Mouse (Mus musculus) midbrain, embryonic 11.5 days (tissue): ENCODE data around the gene Gdf1. TPM values are rescaled to one million over a fixed set of nuclear protein-coding genes. Genes with fewer than 3 reads are reported as not detected.

Source experiments
- ATAC-seq: fragments of 200-750 bp; cut with Nextera tagmentation; 2 replicates; pipeline ENCODE4 v1.8.0; 2017; ENCODE audit warnings: moderate TSS enrichment, moderate library complexity; ENCODE audit not compliant: low FRiP score
- DNase-seq: peaks from one replicate; pipeline ENCODE4 v3.0.0; 2015; ENCODE audit warnings: low spot score; ENCODE audit errors: missing footprints
- H3K27ac ChIP-seq: fragments of 300-500 bp; sonication (generic); 2 replicates; pipeline ENCODE4 v1.5.1; 2014; ENCODE audit warnings: low read depth, low read length
- H3K27me3 ChIP-seq: fragments of 300-500 bp; sonication (generic); 2 replicates; pipeline ENCODE4 v1.6.1; 2014; ENCODE audit warnings: mild to moderate bottlenecking, low read length, moderate library complexity, mixed read lengths; ENCODE audit not compliant: control insufficient read depth, insufficient read depth
- H3K36me3 ChIP-seq: fragments of 300-500 bp; sonication (generic); 2 replicates; pipeline ENCODE4 v1.6.1; 2014; ENCODE audit warnings: mild to moderate bottlenecking, low read length, moderate library complexity, mixed read lengths; ENCODE audit not compliant: control insufficient read depth, insufficient read depth
- H3K4me1 ChIP-seq: fragments of 300-500 bp; sonication (generic); 2 replicates; pipeline ENCODE4 v1.6.1; 2014; ENCODE audit warnings: low read length; ENCODE audit not compliant: control insufficient read depth, insufficient read depth
- H3K4me2 ChIP-seq: fragments of 300-500 bp; sonication (generic); 2 replicates; pipeline ENCODE4 v1.6.1; 2014; ENCODE audit warnings: mild to moderate bottlenecking, moderate library complexity
- H3K4me3 ChIP-seq: fragments of 300-500 bp; sonication (generic); 2 replicates; pipeline ENCODE4 v1.5.1; 2014; ENCODE audit warnings: low read depth, low read length
- H3K9ac ChIP-seq: fragments of 300-500 bp; sonication (generic); 2 replicates; pipeline ENCODE4 v1.6.1; 2014; ENCODE audit warnings: low read length
- H3K9me3 ChIP-seq: fragments of 300-500 bp; sonication (generic); 2 replicates; pipeline ENCODE4 v1.6.1; 2016; ENCODE audit warnings: low read length; ENCODE audit not compliant: control insufficient read depth
- WGBS: fragments of 180-500 bp; shearing (Covaris S2); extraction: QIAGEN DNeasy Blood & Tissue Kit; methylation state at CpG from one replicate; pipeline ENCODE4 v1.1.7; 2014; 5-methylcytosine and 5-hydroxymethylcytosine counted together
- polyA plus RNA-seq: library from polyadenylated mRNA; unstranded; fragments of >200 nt; fragmentation: Nextera tagmentation; extraction: Ambion mirVana; gene quantifications from 2 replicates; pipeline ENCODE4 v1.2.1, GENCODE M21; 2014

The Gdf1 gene
- polyA plus RNA-seq, 1 experiment from 2014 or later = 1.3 TPM

DNA sequence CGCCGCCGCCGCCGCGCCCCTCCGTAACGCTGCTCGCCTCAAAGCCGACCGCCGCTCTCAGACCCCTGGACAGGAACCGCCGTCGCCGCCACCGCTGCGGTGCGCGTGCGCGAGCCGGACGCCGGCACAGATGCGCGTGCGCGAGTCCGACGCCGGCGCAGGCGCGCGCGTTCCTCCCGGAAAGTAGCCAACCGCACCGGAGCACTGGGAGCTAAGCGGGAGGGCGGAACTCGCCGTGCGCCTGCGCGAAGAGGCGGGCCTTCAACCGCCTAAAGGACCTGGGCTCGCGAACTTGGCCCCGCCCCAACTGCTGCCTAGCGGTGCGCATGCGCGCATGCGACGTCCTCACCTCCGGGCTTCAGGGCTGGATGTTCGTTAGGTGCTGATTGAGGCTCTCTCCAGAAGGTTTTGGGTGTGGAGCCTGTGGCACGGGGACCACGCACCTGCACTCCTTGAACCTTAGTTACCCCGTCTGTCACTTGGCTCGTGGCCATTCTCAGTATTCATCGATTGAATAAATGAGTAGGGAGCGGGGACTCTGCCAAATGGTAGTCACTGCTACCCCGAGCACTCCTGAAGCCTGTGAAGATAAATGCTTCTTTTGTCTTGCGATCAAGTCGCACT lies 23.7 kb downstream of the Gdf1 start, which contains the start of gene Upf1:
Gene Upf1, minus strand, starts transcription at position 85 of the 624 bp plus-strand sequence.
- WGBS = under 1% methylated on average over 56 of the region's 69 CpGs
- Histone ChIP-seq H3K4me1 (peaks cover 29% of the 10 kb centered on the region), H3K27me3 (no peaks in the 10 kb centered on the region), H3K9ac (peak within 1 kb of the TSS; percentile 97), H3K9me3 (no peaks in the 10 kb centered on the region), H3K4me2 (peak within 1 kb of the TSS; percentile 100), H3K27ac (peak within 1 kb of the TSS; percentile 47), H3K4me3 (peak within 1 kb of the TSS; percentile 98), H3K36me3 (peaks cover 1% of the 10 kb centered on the region; the same call in 1 of the 2 replicates)
- ATAC-seq (peak; percentile 91), DNase-seq (peak; percentile 100)

DNA sequence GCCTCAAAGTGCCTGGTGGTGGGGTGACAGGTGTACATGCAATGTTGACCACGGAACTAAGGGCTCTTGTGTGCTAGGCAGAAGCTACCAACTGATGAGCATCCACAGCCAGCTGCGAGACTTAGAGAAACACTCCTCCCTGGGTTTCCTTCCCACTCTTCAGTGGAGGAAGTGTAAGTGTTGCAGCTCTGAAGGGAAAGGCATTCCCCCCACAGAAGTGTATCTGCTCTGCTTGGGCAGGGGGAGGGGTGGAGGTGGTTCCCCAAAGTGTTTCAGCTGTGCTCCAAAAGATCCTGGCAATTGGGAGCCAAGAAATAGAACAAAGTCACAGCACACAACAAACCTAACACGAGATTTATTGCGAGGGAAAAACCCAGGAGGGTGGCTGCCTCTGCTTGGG lies 24.4 kb downstream of the Gdf1 start:
- peak overlapping the region; percentile 98 for H3K4me3 ChIP-seq
- no peaks in the 10 kb centered on the region for H3K27me3 ChIP-seq
- no peak for ATAC-seq
- DNase-seq = no peak
- H3K36me3 ChIP-seq = no peaks in the 10 kb centered on the region
- no peaks in the 10 kb centered on the region for H3K9me3 ChIP-seq
- 72% methylated on average over 4 of the region's 4 CpGs for WGBS
- peak overlapping the region; percentile 64 for H3K4me2 ChIP-seq
- H3K4me1 ChIP-seq = peaks cover 25% of the 10 kb centered on the region
- H3K9ac ChIP-seq = peak overlapping the region; percentile 67
- H3K27ac ChIP-seq = peak overlapping the region; percentile 44

DNA sequence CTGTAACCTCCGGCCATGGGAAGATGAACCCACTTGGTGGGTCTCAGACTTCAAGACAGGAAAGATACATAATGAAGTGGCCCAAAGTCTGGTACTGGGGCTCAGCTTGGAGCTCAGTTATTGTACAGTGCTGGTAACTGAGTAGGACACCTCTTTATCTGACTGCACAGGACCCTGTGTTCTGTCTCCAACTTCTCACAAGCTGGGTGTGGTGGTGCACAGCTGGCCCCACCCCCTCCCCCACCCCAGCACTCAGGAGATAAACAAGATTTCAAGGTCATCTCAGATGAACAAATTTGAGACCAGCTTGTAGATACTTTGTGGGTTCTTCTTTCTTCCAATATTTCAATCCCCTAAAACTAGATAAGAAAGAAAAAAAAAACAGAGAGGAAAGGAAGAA lies 26.5 kb downstream of the Gdf1 start:
- Histone ChIP-seq H3K4me3 (no peak overlapping the region), H3K9ac (no peak overlapping the region), H3K36me3 (no peaks in the 10 kb centered on the region), H3K27ac (no peak overlapping the region), H3K9me3 (no peaks in the 10 kb centered on the region), H3K4me2 (no peak overlapping the region), H3K27me3 (no peaks in the 10 kb centered on the region), H3K4me1 (peaks cover 19% of the 10 kb centered on the region)
- WGBS = 81% methylated on average over 1 of the region's 1 CpGs
- ATAC-seq = no peak
- no peak for DNase-seq

DNA sequence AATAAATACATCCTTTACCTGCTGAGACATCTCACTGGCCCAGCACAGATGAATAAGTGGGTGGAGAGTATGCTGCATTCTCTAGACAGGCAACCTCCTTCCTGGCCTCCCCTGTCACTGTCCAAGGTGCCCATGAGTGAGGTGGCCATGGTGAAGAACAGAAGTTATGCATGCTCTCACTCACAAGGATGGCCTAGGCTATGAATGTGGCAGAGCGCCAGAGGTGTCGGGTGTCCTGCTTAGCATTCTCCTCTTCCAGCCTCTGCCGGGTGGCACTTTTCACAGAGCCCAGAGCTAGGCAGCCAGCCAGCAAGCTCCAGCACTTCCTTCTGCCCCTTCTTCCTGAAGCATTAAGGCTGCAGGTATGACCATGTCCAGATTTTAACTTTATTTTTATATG lies 29.8 kb downstream of the Gdf1 start:
- DNase-seq (no peak), ATAC-seq (no peak)
- H3K9me3 ChIP-seq = no peaks in the 10 kb centered on the region
- H3K27me3 ChIP-seq = no peaks in the 10 kb centered on the region
- no peaks in the 10 kb centered on the region for H3K36me3 ChIP-seq
- no peaks in the 10 kb centered on the region for H3K4me1 ChIP-seq
- no peak overlapping the region for H3K4me3 ChIP-seq
- no peak overlapping the region for H3K9ac ChIP-seq
- no peak overlapping the region for H3K27ac ChIP-seq
- no peak overlapping the region for H3K4me2 ChIP-seq
- WGBS = 49% methylated on average over 3 of the region's 3 CpGs

DNA sequence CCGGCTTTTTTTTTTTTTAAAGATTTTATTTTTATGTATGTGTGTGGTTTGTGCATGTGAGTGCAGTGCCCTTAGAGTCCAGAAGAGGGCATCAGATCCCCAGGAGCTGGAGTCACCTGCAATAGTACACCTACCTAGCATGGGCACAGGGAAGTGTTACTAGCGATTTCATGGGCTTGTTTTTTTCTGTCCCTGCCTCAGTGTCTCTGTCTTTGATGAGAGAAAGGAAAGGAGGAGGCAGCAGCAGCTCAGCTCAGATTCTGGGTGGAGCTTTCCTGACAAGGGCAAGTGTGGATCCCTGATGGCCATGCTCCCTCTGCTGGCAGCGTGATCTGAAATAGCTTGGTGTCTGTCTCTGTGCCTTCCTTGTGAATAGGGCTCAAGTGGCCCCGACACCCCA lies 31.2 kb downstream of the Gdf1 start:
- no peak for DNase-seq
- H3K27ac ChIP-seq = no peak overlapping the region

DNA sequence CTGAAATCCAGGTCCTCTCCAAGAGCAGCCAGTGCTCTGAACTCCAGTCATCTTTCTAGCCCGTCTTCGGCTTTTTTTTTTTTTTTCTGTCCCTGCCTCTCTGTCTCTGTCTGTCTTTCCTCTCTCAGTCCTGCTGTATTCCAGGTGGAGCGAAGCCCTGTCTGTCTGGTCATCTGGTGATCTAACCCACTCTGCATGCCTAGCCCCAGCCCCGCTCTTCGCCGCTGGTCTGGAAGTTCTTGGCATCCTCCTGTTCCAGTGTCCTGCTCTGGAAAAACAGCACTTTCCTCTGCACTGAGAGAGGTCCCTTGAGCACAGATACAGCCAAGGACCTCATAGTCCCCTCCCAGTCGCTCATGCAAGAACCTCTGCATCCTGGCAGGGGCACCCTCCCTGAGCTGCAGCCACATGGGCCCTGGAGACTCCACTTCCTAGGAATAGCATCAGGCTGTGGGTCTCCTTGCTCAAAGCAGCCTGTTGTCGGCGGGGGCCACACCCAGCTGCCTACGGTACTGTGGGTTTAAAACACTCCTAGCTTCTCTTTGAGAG lies 31.9 kb downstream of the Gdf1 start:
- Histone ChIP-seq H3K27ac (no peak overlapping the region), H3K36me3 (no peaks in the 10 kb centered on the region), H3K4me2 (no peak overlapping the region), H3K4me1 (no peaks in the 10 kb centered on the region), H3K4me3 (no peak overlapping the region), H3K27me3 (no peaks in the 10 kb centered on the region), H3K9ac (no peak overlapping the region), H3K9me3 (no peaks in the 10 kb centered on the region)
- no peak for ATAC-seq
- no peak for DNase-seq
- 80% methylated on average over 10 of the region's 10 CpGs for WGBS

More for the DNA sequence above, 31.2 kb downstream of the Gdf1 start:
- H3K4me2 ChIP-seq = no peak overlapping the region
- WGBS = 51% methylated on average over 4 of the region's 4 CpGs
- H3K9ac ChIP-seq = no peak overlapping the region
- no peaks in the 10 kb centered on the region for H3K36me3 ChIP-seq
- H3K27me3 ChIP-seq = no peaks in the 10 kb centered on the region
- H3K9me3 ChIP-seq = no peaks in the 10 kb centered on the region
- no peak for ATAC-seq
- H3K4me1 ChIP-seq = no peaks in the 10 kb centered on the region
- H3K4me3 ChIP-seq = no peak overlapping the region

DNA sequence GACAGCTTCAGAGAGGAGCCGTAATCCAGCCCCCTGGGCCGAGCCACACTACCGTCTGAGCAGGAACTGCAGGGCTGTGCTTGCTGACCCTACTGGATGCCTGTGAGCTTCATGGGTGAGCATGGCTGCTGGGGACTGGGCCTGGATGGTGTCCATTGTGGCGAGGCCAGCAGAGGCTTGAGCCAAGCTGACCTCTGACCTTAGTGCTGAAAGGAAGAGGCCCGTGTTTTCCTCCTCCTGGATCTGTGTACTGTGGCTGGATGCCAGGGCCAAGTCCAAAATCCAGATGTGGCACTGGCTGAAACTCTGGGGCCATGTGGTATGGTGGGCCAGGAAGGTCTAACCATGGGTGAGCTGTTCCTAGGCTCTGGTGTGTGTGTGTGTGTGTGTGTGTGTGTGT lies 34.4 kb downstream of the Gdf1 start:
- Histone ChIP-seq H3K4me3 (no peak overlapping the region), H3K27ac (no peak overlapping the region), H3K4me2 (no peak overlapping the region), H3K27me3 (no peaks in the 10 kb centered on the region), H3K9me3 (no peaks in the 10 kb centered on the region), H3K36me3 (no peaks in the 10 kb centered on the region), H3K4me1 (no peaks in the 10 kb centered on the region), H3K9ac (no peak overlapping the region)
- no peak for DNase-seq
- no peak for ATAC-seq
- WGBS = 22% methylated on average over 5 of the region's 5 CpGs

DNA sequence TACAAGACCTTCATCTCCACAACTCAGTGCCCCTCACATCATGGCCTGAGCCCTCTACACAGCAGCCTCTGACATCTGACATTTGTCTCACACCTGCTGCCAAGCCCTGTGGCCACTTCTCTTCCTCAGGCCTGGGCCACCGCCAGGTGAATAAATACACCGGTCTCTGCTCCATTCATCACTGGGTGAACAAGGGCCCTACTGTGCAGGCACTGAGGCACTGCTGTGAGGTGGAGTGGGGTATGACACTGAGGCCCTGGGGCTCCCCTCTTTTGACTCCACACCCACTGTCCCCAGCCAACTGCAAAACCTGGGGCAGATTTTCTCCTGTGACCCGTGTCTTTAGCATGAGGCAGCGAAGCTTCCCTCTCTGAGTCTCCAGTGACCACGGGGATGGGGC lies 37.0 kb downstream of the Gdf1 start:
- Histone ChIP-seq H3K4me2 (no peak overlapping the region), H3K9me3 (no peaks in the 10 kb centered on the region), H3K9ac (no peak overlapping the region), H3K27me3 (peaks cover 3% of the 10 kb centered on the region; the same call in 1 of the 2 replicates), H3K4me3 (no peak overlapping the region), H3K36me3 (no peaks in the 10 kb centered on the region), H3K27ac (no peak overlapping the region), H3K4me1 (no peaks in the 10 kb centered on the region)
- ATAC-seq (no peak), DNase-seq (no peak)
- 67% methylated on average over 5 of the region's 5 CpGs for WGBS

DNA sequence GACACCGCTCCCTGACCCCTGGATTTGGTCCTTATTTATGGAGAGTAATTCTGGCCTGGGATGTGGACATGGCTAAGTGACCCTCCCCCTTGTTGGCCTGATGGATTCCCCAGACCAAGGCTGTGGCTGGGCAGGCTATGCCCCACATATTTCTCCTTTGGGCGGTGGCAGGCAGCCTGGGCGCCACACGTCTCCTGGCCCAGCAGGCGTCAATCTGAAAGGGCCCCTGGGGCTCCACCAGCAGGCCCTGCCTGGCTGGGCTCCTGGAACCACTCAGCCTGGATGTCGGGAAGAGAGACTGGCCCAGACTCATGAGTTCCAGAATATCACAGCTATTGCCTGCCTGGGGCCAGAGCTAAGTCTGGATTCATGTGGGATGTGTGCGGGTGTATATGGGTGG lies 40.9 kb downstream of the Gdf1 start:
- Histone ChIP-seq H3K9ac (no peak overlapping the region), H3K4me3 (no peak overlapping the region), H3K27me3 (peaks cover 42% of the 10 kb centered on the region), H3K4me2 (no peak overlapping the region), H3K9me3 (no peaks in the 10 kb centered on the region), H3K27ac (no peak overlapping the region), H3K36me3 (no peaks in the 10 kb centered on the region), H3K4me1 (peaks cover 8% of the 10 kb centered on the region)
- WGBS = 77% methylated on average over 7 of the region's 7 CpGs
- ATAC-seq (no peak), DNase-seq (no peak)
